Mouse (Mus musculus) embryonic facial prominence, embryonic 14.5 days (tissue): ENCODE results near the gene Rimkla. TPM values are rescaled to one million over a fixed set of nuclear protein-coding genes. Genes with fewer than 3 reads are reported as not detected.

Source experiments
- ATAC-seq: fragments of 200-750 bp; cut with Nextera tagmentation; 2 replicates; pipeline ENCODE4 v1.8.0; 2017; ENCODE audit warnings: low read depth, moderate number of reproducible peaks, moderate TSS enrichment
- DNase-seq: peaks from one replicate; pipeline ENCODE4 v3.0.0-alpha.2; 2015; ENCODE audit warnings: low spot score
- H3K27ac ChIP-seq: fragments of 300-500 bp; sonication (generic); replicated peaks from 2 replicates; pipeline ENCODE4 v1.5.1; 2014; ENCODE audit warnings: low read depth, mild to moderate bottlenecking, low read length, moderate library complexity
- H3K27me3 ChIP-seq: fragments of 300-500 bp; sonication (generic); replicated peaks from 2 replicates; pipeline ENCODE4 v1.6.1; 2014; ENCODE audit warnings: low read length; ENCODE audit not compliant: control insufficient read depth, insufficient read depth
- H3K36me3 ChIP-seq: fragments of 300-500 bp; sonication (generic); 2 replicates; pipeline ENCODE4 v1.6.1; 2014; ENCODE audit warnings: low read length, mixed read lengths; ENCODE audit not compliant: control insufficient read depth, insufficient read depth
- H3K4me1 ChIP-seq: fragments of 300-500 bp; sonication (generic); 2 replicates; pipeline ENCODE4 v1.6.1; 2014; ENCODE audit warnings: antibody characterized with exemption, low read length; ENCODE audit not compliant: control insufficient read depth, insufficient read depth
- H3K4me2 ChIP-seq: fragments of 300-500 bp; sonication (generic); 2 replicates; pipeline ENCODE4 v1.6.1; 2014; ENCODE audit warnings: low read depth, mild to moderate bottlenecking, low read length, moderate library complexity, mixed read lengths
- H3K4me3 ChIP-seq: fragments of 300-500 bp; sonication (generic); 2 replicates; pipeline ENCODE4 v1.5.1; 2014; ENCODE audit warnings: low read depth, mild to moderate bottlenecking, low read length
- H3K9ac ChIP-seq: fragments of 300-500 bp; sonication (generic); 2 replicates; pipeline ENCODE4 v1.6.1; 2014; ENCODE audit warnings: low read depth, mild to moderate bottlenecking, low read length, moderate library complexity, mixed read lengths
- H3K9me3 ChIP-seq: fragments of 300-500 bp; sonication (generic); 2 replicates; pipeline ENCODE4 v1.6.1; 2016; ENCODE audit warnings: low read length; ENCODE audit not compliant: control insufficient read depth
- WGBS: fragments of 180-500 bp; shearing (Covaris S2); extraction: QIAGEN DNeasy Blood & Tissue Kit; methylation state at CpG from one replicate; pipeline ENCODE4 v1.1.7; 2014; 5-methylcytosine and 5-hydroxymethylcytosine counted together
- polyA plus RNA-seq: library from polyadenylated mRNA; unstranded; fragments of >200 nt; fragmentation: Nextera tagmentation; extraction: Ambion mirVana; gene quantifications from 2 replicates; pipeline ENCODE4 v1.2.1, GENCODE M21; 2014

The Rimkla gene
- polyA plus RNA-seq, 1 experiment from 2014 or later = 1.5 TPM

DNA sequence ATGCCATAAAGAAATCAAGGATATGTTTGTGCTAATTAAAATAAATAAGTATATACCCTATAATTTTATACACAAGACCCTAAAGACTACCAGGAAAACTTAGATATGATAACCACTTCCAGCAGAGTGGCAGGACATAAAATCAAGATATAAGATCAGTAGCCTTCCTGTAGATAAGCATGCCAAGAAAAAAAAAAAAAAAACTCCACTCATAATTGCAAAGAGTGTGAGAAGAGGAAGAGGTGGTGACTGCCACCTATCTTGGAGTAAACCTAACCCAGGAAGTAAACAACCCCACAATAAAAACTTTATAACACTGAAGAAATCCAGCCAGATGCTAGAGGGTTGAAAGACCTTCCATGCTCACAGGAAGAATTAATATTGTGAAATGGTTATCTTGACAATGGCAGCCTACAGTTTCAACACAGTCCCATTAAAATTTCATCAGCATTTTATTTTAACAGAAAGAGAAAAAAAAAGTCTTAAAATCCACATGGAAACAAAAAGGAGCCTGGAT lies 34.0 kb upstream of the Rimkla start:
- Histone ChIP-seq H3K9ac (no peak overlapping the region), H3K4me3 (no peak overlapping the region), H3K9me3 (no peaks in the 10 kb centered on the region), H3K4me2 (no peak overlapping the region), H3K27me3 (no peaks in the 10 kb centered on the region), H3K36me3 (no peaks in the 10 kb centered on the region), H3K4me1 (no peaks in the 10 kb centered on the region), H3K27ac (no peak overlapping the region)
- ATAC-seq (no peak), DNase-seq (no peak)

- H3K27ac ChIP-seq = no peak overlapping the region
- H3K27me3 ChIP-seq = no peaks in the 10 kb centered on the region
- WGBS = 81% methylated on average over 2 of the region's 2 CpGs
- ATAC-seq (no peak), DNase-seq (no peak)
- no peaks in the 10 kb centered on the region for H3K36me3 ChIP-seq
- H3K4me3 ChIP-seq = no peak overlapping the region
- H3K4me2 ChIP-seq = no peak overlapping the region
- H3K9me3 ChIP-seq = no peaks in the 10 kb centered on the region
- no peaks in the 10 kb centered on the region for H3K4me1 ChIP-seq
- no peak overlapping the region for H3K9ac ChIP-seq
These were observed 32.0 kb upstream of the Rimkla start for GRCm38 (mm10) chr4:119524466-119524865.

GRCm38 (mm10) chr4:119524010-119524409 lies 31.6 kb upstream of the Rimkla start:
- H3K9me3 ChIP-seq = no peaks in the 10 kb centered on the region
- WGBS = 81% methylated on average over 1 of the region's 1 CpGs
- H3K36me3 ChIP-seq = no peaks in the 10 kb centered on the region
- no peak overlapping the region for H3K4me2 ChIP-seq
- H3K4me3 ChIP-seq = no peak overlapping the region
- H3K4me1 ChIP-seq = no peaks in the 10 kb centered on the region
- no peak for DNase-seq
- no peak overlapping the region for H3K9ac ChIP-seq
- no peak for ATAC-seq
- no peak overlapping the region for H3K27ac ChIP-seq
- H3K27me3 ChIP-seq = no peaks in the 10 kb centered on the region

DNA sequence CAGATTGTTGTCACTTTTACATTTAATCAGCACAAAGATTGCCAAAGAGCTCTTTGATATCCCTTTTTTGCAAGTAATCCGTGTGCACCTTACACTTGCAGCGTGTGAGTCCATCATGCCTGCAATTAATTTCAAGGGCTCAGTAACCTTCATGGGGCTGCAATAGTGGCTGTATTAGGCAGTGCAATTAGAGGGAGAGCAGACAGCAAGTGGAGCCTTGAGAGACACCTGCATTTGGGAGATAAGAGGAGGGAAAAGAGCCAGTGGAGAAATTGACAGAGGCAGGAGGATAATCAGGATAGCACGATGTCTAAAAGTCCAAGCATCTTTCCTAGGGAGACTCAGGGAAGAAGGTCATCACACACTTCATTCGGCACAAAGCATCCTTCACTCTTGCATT lies 31.1 kb upstream of the Rimkla start:
- Histone ChIP-seq H3K4me1 (no peaks in the 10 kb centered on the region), H3K4me2 (no peak overlapping the region), H3K27ac (no peak overlapping the region), H3K27me3 (no peaks in the 10 kb centered on the region), H3K4me3 (no peak overlapping the region), H3K9me3 (no peaks in the 10 kb centered on the region), H3K9ac (no peak overlapping the region), H3K36me3 (no peaks in the 10 kb centered on the region)
- 76% methylated on average over 4 of the region's 4 CpGs for WGBS
- ATAC-seq (no peak), DNase-seq (no peak)

GRCm38 (mm10) chr4:119512731-119513141 lies 20.3 kb upstream of the Rimkla start:
- no peak overlapping the region for H3K9ac ChIP-seq
- H3K4me2 ChIP-seq = no peak overlapping the region
- DNase-seq = no peak
- H3K27ac ChIP-seq = no peak overlapping the region
- ATAC-seq = no peak
- H3K36me3 ChIP-seq = no peaks in the 10 kb centered on the region
- H3K4me1 ChIP-seq = no peaks in the 10 kb centered on the region
- no peaks in the 10 kb centered on the region for H3K9me3 ChIP-seq
- 57% methylated on average over 3 of the region's 3 CpGs for WGBS
- H3K4me3 ChIP-seq = no peak overlapping the region
- no peaks in the 10 kb centered on the region for H3K27me3 ChIP-seq

- ATAC-seq (no peak), DNase-seq (no peak)
- 62% methylated on average over 2 of the region's 2 CpGs for WGBS
- H3K9me3 ChIP-seq = no peaks in the 10 kb centered on the region
- no peak overlapping the region for H3K4me2 ChIP-seq
- H3K36me3 ChIP-seq = no peaks in the 10 kb centered on the region
- no peak overlapping the region for H3K4me3 ChIP-seq
- H3K4me1 ChIP-seq = no peaks in the 10 kb centered on the region
- H3K27me3 ChIP-seq = no peaks in the 10 kb centered on the region
- no peak overlapping the region for H3K9ac ChIP-seq
- H3K27ac ChIP-seq = no peak overlapping the region
These were observed 19.2 kb upstream of the Rimkla start for GRCm38 (mm10) chr4:119511591-119511990.

DNA sequence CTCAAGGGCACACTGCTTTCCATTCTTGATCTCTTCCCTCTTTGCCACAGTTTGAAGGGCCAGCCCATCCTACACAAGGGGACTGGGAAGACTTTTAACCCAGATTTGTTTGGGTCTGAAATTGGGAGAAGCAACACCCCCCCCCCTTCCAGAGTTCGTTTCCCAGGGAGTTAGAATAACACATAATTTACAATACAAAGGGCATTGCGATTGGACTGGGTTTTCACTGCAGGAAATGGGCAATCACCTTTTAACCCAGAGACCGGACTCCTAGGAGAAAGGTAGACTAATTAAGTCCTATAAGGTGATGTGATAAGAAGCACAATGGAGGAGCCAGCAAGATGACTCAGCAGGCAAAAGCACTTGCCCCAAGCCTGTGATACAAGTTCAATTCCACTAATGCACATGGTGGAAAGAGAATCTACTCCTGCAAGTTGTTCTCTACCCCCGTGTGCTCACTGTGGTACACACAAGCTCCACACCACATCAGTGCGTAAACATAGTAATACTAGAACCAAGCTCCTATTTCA lies 6.0 kb upstream of the Rimkla start:
- no peak overlapping the region for H3K9ac ChIP-seq
- 54% methylated on average over 5 of the region's 5 CpGs for WGBS
- H3K27me3 ChIP-seq = peaks cover 12% of the 10 kb centered on the region
- DNase-seq (no peak), ATAC-seq (no peak)
- no peak overlapping the region for H3K4me2 ChIP-seq
- H3K36me3 ChIP-seq = no peaks in the 10 kb centered on the region
- H3K4me1 ChIP-seq = no peaks in the 10 kb centered on the region
- no peak overlapping the region for H3K4me3 ChIP-seq
- no peaks in the 10 kb centered on the region for H3K9me3 ChIP-seq
- H3K27ac ChIP-seq = no peak overlapping the region

- Histone ChIP-seq H3K9me3 (peaks cover 4% of the 10 kb centered on the region; the same call in 1 of the 2 replicates), H3K27me3 (peaks cover 39% of the 10 kb centered on the region), H3K9ac (no peak overlapping the region), H3K36me3 (no peaks in the 10 kb centered on the region), H3K4me2 (peak overlapping the region; percentile 92), H3K27ac (no peak overlapping the region), H3K4me1 (peaks cover 5% of the 10 kb centered on the region; the same call in 1 of the 2 replicates), H3K4me3 (peak overlapping the region; percentile 62)
- DNase-seq (no peak), ATAC-seq (no peak)
- 38% methylated on average over 10 of the region's 10 CpGs for WGBS
These were observed 502 bp upstream of the Rimkla start for GRCm38 (mm10) chr4:119492933-119493327.

GRCm38 (mm10) chr4:119490806-119491205 lies 1.6 kb downstream of the Rimkla start:
- H3K4me1 ChIP-seq = peaks cover 5% of the 10 kb centered on the region; the same call in 1 of the 2 replicates
- no peak overlapping the region for H3K4me3 ChIP-seq
- ATAC-seq (no peak), DNase-seq (no peak)
- H3K9me3 ChIP-seq = peaks cover 4% of the 10 kb centered on the region; the same call in 1 of the 2 replicates
- no peak overlapping the region for H3K27ac ChIP-seq
- no peak overlapping the region for H3K4me2 ChIP-seq
- H3K27me3 ChIP-seq = peaks cover 39% of the 10 kb centered on the region
- H3K9ac ChIP-seq = no peak overlapping the region
- 69% methylated on average over 3 of the region's 3 CpGs for WGBS
- no peaks in the 10 kb centered on the region for H3K36me3 ChIP-seq
